Mouse (Mus musculus): ENCODE measurements around the gene Endog.

GRCm38 (mm10) chr2:30214745-30215144 lies 43.5 kb downstream of the Endog start:
- no peak for TF ChIP-seq POLR2A (IDR thresholded peaks at IDR 0.05; ENCODE audit: low read depth, low read length)
- no peak for TF ChIP-seq CTCF (IDR thresholded peaks at IDR 0.05; ENCODE audit: extremely low read depth, insufficient read depth, insufficient read length, insufficient replicate concordance)

All from spleen, adult 2 months (tissue).